Mouse (Mus musculus) midbrain, embryonic 13.5 days (tissue): ENCODE results near the gene Eef1akmt1. TPM values are rescaled to one million over a fixed set of nuclear protein-coding genes. Genes with fewer than 3 reads are reported as not detected.

Experiments
- ATAC-seq: fragments of 200-750 bp; cut with Nextera tagmentation; 2 replicates; pipeline ENCODE4 v1.8.0; 2017; ENCODE audit warnings: mild to moderate bottlenecking, moderate TSS enrichment, moderate library complexity
- H3K27ac ChIP-seq: fragments of 300-500 bp; sonication (generic); 2 replicates; pipeline ENCODE4 v1.5.1; 2015; ENCODE audit warnings: inconsistent platforms, mild to moderate bottlenecking, moderate library complexity
- H3K27me3 ChIP-seq: fragments of 300-500 bp; sonication (generic); 2 replicates; pipeline ENCODE4 v1.6.1; 2015; ENCODE audit warnings: mild to moderate bottlenecking, inconsistent platforms
- H3K36me3 ChIP-seq: fragments of 300-500 bp; sonication (generic); 2 replicates; pipeline ENCODE4 v1.6.1; 2015; ENCODE audit warnings: mild to moderate bottlenecking, inconsistent platforms
- H3K4me1 ChIP-seq: fragments of 300-500 bp; sonication (generic); replicated peaks from 2 replicates; pipeline ENCODE4 v1.6.1; 2015; ENCODE audit warnings: inconsistent platforms
- H3K4me2 ChIP-seq: fragments of 300-500 bp; sonication (generic); replicated peaks from 2 replicates; pipeline ENCODE4 v1.6.1; 2015; ENCODE audit warnings: moderate library complexity, mild to moderate bottlenecking, inconsistent platforms
- H3K4me3 ChIP-seq: fragments of 300-500 bp; sonication (generic); replicated peaks from 2 replicates; pipeline ENCODE4 v1.5.1; 2015; ENCODE audit warnings: mild to moderate bottlenecking, inconsistent platforms
- H3K9ac ChIP-seq: fragments of 300-500 bp; sonication (generic); replicated peaks from 2 replicates; pipeline ENCODE4 v1.6.1; 2015; ENCODE audit warnings: mild to moderate bottlenecking, inconsistent platforms
- H3K9me3 ChIP-seq: fragments of 300-500 bp; sonication (generic); 2 replicates; pipeline ENCODE4 v1.6.1; 2016; ENCODE audit warnings: mild to moderate bottlenecking, inconsistent platforms
- WGBS: fragments of 180-500 bp; shearing (Covaris S2); methylation state at CpG from one replicate; pipeline ENCODE4 v1.1.7; 2015; 5-methylcytosine and 5-hydroxymethylcytosine counted together
- polyA plus RNA-seq: library from polyadenylated mRNA; unstranded; fragments of >200 nt; fragmentation: Nextera tagmentation; extraction: Ambion mirVana; gene quantifications from 2 replicates; pipeline ENCODE4 v1.2.1, GENCODE M21; 2015

The Eef1akmt1 gene
- polyA plus RNA-seq, result 88.9 and 89.0 TPM in 2 replicates

- H3K27ac ChIP-seq, result peak within 1 kb of the TSS; percentile 69; the same call in 1 of the 2 replicates
- 10% methylated on average over 35 of the region's 35 CpGs for WGBS
These were observed at the start of gene Eef1akmt1 for GRCm38 (mm10) chr14:57571155-57572133. Gene Eef1akmt1, minus strand, starts transcription at chr14:57571612.

DNA sequence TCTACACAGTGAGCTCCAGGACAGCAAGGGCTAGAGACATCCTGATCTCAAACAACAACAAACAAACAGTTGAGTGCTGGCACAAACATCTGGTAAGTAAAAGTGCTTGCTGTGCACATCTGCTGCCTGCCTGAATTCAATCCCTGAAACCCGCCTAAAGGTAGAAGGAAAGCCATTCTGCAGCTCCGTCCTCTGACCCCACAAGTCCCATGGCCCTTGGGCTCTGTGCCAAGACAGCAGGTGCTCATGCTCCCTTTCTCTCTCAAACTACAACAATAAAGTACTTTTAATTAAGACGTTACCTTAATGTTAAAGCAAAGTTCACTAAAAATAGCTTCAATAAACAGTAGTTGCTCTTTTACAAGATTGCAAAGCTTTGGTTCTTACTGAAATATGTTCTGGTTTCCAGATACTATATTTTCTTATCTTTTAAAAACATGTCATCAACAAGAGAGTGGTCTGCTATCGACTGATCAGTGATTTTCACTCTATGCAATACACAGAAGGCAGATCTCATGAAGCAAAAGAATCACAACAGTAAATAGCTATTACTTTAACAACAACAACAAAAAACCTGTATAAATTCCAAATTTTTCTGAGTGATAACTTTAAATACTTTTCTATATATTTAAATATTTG, 49.3 kb upstream of the Eef1akmt1 start:
- peaks cover 24% of the 10 kb centered on the region for H3K36me3 ChIP-seq
- H3K27me3 ChIP-seq, result no peaks in the 10 kb centered on the region
- no peak overlapping the region for H3K27ac ChIP-seq
- H3K4me3 ChIP-seq, result no peak overlapping the region
- peaks cover 6% of the 10 kb centered on the region for H3K4me1 ChIP-seq
- H3K9me3 ChIP-seq, result no peaks in the 10 kb centered on the region
- no peak for ATAC-seq
- H3K9ac ChIP-seq, result no peak overlapping the region
- no peak overlapping the region for H3K4me2 ChIP-seq
- 63% methylated on average over 4 of the region's 4 CpGs for WGBS

More at GRCm38 (mm10) chr14:57571155-57572133, at the start of gene Eef1akmt1:
- Histone ChIP-seq H3K9me3 (no peaks in the 10 kb centered on the region), H3K9ac (peak within 1 kb of the TSS; percentile 73), H3K27me3 (no peaks in the 10 kb centered on the region), H3K36me3 (0 out of 2 replicates have a peak, but pooled peaks cover under 1% of the 10 kb centered on the region), H3K4me1 (peaks cover 6% of the 10 kb centered on the region), H3K4me3 (peak within 1 kb of the TSS; percentile 50), H3K4me2 (peak within 1 kb of the TSS; percentile 63)
- peak; percentile 100 for ATAC-seq

GRCm38 (mm10) chr14:57619487-57619886, 48.1 kb upstream of the Eef1akmt1 start:
- Histone ChIP-seq H3K27me3 (no peaks in the 10 kb centered on the region), H3K4me1 (peaks cover 6% of the 10 kb centered on the region), H3K4me3 (no peak overlapping the region), H3K9ac (no peak overlapping the region), H3K9me3 (no peaks in the 10 kb centered on the region), H3K27ac (no peak overlapping the region), H3K4me2 (no peak overlapping the region), H3K36me3 (peaks cover 19% of the 10 kb centered on the region; the same call in 1 of the 2 replicates)
- ATAC-seq, result 0 out of 2 replicates have a peak, but pooled peaks have one; percentile 24
- WGBS, result 48% methylated on average over 2 of the region's 2 CpGs

DNA sequence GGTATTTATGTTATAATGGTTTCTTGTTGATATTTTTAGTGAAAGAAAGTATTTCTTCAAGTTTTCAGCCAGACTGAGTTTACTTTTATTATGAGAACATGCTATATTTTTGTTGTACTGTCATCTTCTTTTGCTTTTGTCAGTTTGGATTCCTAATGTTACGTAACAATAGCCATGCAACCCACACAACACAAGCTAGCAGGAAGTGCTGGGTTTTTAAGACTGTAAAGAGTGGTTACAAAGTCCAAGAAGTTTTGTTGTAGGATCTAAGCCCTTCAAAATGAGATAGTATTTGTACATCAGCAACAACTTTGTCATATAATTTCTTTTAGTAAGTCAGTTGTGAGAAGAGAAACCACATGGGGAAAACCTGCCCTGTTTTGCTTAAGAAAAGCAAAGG, 46.3 kb upstream of the Eef1akmt1 start:
- no peak overlapping the region for H3K4me2 ChIP-seq
- no peak for ATAC-seq
- H3K27ac ChIP-seq, result no peak overlapping the region
- peaks cover 5% of the 10 kb centered on the region; the same call in 1 of the 2 replicates for H3K36me3 ChIP-seq
- peaks cover 6% of the 10 kb centered on the region for H3K4me1 ChIP-seq
- no peak overlapping the region for H3K4me3 ChIP-seq
- 98% methylated on average over 1 of the region's 1 CpGs for WGBS
- no peak overlapping the region for H3K9ac ChIP-seq
- H3K27me3 ChIP-seq, result no peaks in the 10 kb centered on the region
- H3K9me3 ChIP-seq, result no peaks in the 10 kb centered on the region

DNA sequence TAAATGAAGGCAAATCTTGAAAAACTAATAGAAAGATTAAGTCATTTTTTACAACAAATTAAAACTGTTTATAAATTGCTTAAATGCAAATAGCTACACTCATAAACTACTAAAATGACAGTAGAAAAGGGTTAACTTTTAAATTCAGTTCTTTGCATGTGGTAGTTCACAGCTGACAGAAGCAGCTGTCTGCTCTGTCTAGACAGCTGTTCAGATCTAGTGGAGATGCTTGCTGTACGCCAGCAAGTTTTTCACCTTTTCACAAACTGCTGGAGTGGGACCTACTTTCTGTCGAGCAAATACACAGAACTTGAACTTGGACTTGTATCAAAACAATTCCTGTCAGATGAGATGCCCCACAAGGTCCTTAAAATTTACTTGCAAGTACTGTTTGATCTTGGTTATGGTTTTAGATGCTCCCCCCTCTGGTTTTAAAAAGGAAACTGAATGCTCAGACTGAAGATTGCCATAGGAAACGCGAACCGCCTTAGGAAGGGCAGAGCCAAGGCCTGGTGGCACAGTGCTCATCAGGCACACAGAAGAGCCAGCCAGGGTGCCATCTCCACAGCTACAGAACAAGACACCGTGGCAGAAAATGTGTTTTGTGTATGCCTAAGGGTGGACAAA, 45.0 kb upstream of the Eef1akmt1 start:
- peaks cover 5% of the 10 kb centered on the region; the same call in 1 of the 2 replicates for H3K36me3 ChIP-seq
- 87% methylated on average over 6 of the region's 6 CpGs for WGBS
- ATAC-seq, result no peak
- H3K27me3 ChIP-seq, result no peaks in the 10 kb centered on the region
- H3K9me3 ChIP-seq, result no peaks in the 10 kb centered on the region
- H3K27ac ChIP-seq, result no peak overlapping the region
- no peak overlapping the region for H3K4me3 ChIP-seq
- peaks cover 6% of the 10 kb centered on the region for H3K4me1 ChIP-seq
- no peak overlapping the region for H3K4me2 ChIP-seq
- no peak overlapping the region for H3K9ac ChIP-seq

GRCm38 (mm10) chr14:57615828-57616227, 44.4 kb upstream of the Eef1akmt1 start:
- Histone ChIP-seq H3K27me3 (no peaks in the 10 kb centered on the region), H3K4me2 (no peak overlapping the region), H3K9me3 (no peaks in the 10 kb centered on the region), H3K27ac (no peak overlapping the region), H3K36me3 (peaks cover 5% of the 10 kb centered on the region; the same call in 1 of the 2 replicates), H3K9ac (no peak overlapping the region), H3K4me3 (no peak overlapping the region), H3K4me1 (peaks cover 9% of the 10 kb centered on the region)
- no peak for ATAC-seq
- WGBS, result 81% methylated on average over 6 of the region's 6 CpGs

- no peak overlapping the region for H3K9ac ChIP-seq
- no peak overlapping the region for H3K4me2 ChIP-seq
- no peak overlapping the region for H3K4me3 ChIP-seq
- H3K4me1 ChIP-seq, result peaks cover 18% of the 10 kb centered on the region
- H3K27ac ChIP-seq, result no peak overlapping the region
- H3K27me3 ChIP-seq, result no peaks in the 10 kb centered on the region
- WGBS, result 63% methylated on average over 2 of the region's 2 CpGs
- no peaks in the 10 kb centered on the region for H3K9me3 ChIP-seq
- H3K36me3 ChIP-seq, result no peaks in the 10 kb centered on the region
- ATAC-seq, result no peak
These were observed 39.6 kb upstream of the Eef1akmt1 start for GRCm38 (mm10) chr14:57611034-57611433.

DNA sequence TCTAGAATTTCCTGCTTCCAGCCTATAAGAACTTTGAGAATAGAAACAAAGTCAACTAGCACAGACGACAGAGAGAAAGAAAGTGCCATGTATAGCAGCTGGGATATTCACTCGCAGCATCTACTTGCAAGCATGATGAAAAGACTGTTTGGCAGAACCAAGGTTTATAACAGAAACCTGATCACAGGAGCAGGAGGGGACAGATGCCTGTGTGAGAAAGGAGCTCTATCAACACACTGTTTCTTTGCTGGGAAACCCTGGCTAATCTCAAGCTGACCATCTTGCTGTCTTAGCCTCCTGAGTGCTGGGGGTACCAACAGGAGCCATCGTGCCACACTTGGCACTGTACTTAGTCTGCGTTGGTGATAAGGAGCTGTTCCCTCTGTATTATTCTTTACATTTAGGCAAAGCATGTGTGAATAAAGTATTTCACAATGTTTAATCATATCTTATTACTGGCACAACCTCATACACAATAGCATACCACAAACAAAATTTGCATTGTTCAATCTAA, 38.5 kb upstream of the Eef1akmt1 start:
- Histone ChIP-seq H3K4me3 (no peak overlapping the region), H3K27ac (no peak overlapping the region), H3K4me2 (no peak overlapping the region), H3K9me3 (no peaks in the 10 kb centered on the region), H3K27me3 (no peaks in the 10 kb centered on the region), H3K9ac (no peak overlapping the region), H3K36me3 (0 out of 2 replicates have a peak, but pooled peaks cover 2% of the 10 kb centered on the region), H3K4me1 (peaks cover 15% of the 10 kb centered on the region)
- 83% methylated on average over 4 of the region's 4 CpGs for WGBS
- no peak for ATAC-seq

DNA sequence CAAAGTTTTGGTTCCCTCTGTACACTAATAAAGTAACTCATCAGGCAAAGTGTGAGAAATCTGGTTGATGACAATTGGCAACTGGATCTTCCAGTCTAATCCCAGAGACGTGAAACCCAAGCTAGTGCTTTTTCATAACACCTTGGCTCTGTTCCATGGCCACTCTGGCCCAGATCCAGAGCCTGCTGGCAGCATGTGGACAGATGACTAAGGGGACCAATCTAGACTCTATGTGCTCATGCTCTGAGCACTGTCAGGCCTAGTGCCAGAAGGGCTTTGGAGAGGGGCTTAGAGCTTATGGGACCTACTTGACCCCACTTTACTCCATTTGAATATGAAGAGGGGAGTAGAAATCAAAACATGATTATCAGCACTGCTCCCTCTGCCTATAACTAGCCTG, 36.1 kb upstream of the Eef1akmt1 start:
- Histone ChIP-seq H3K36me3 (peaks cover 16% of the 10 kb centered on the region), H3K4me1 (peaks cover 15% of the 10 kb centered on the region), H3K9ac (no peak overlapping the region), H3K27ac (no peak overlapping the region), H3K9me3 (no peaks in the 10 kb centered on the region), H3K27me3 (no peaks in the 10 kb centered on the region), H3K4me2 (no peak overlapping the region), H3K4me3 (no peak overlapping the region)
- peak; percentile 93 for ATAC-seq
- WGBS, result 38% methylated on average over 1 of the region's 1 CpGs

- H3K27ac ChIP-seq, result no peak overlapping the region
- no peaks in the 10 kb centered on the region for H3K9me3 ChIP-seq
- no peak overlapping the region for H3K4me2 ChIP-seq
- no peaks in the 10 kb centered on the region for H3K27me3 ChIP-seq
- peaks cover 21% of the 10 kb centered on the region for H3K36me3 ChIP-seq
- no peak overlapping the region for H3K9ac ChIP-seq
- peaks cover 15% of the 10 kb centered on the region for H3K4me1 ChIP-seq
- no peak overlapping the region for H3K4me3 ChIP-seq
- 84% methylated on average over 8 of the region's 8 CpGs for WGBS
- no peak for ATAC-seq
These were observed 35.4 kb upstream of the Eef1akmt1 start for GRCm38 (mm10) chr14:57606663-57607365.

DNA sequence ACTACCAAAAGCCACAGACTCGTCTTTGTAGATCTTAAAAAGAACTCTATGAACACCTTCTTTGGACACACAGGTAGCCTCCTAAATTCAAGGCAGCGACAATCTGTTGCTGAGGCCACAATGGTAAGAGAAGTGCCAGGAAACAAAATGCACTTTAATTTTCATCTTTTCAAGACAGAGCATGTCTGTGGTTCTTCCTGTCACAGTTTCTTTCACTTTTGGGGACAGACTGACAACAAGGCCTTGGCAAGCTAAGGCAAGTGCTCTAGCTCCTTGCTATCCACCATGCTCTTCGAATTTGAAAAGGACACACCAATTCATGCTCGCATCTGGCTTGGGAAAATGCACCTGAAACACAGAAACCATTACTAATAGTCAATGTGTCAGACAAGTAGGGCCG, 21.9 kb upstream of the Eef1akmt1 start:
- Histone ChIP-seq H3K27me3 (no peaks in the 10 kb centered on the region), H3K27ac (no peak overlapping the region), H3K9ac (no peak overlapping the region), H3K4me1 (no peaks in the 10 kb centered on the region), H3K4me3 (no peak overlapping the region), H3K36me3 (peaks cover 67% of the 10 kb centered on the region), H3K9me3 (no peaks in the 10 kb centered on the region), H3K4me2 (no peak overlapping the region)
- WGBS, result 93% methylated on average over 5 of the region's 5 CpGs
- no peak for ATAC-seq
